Mouse (Mus musculus): ENCODE data around the gene Efna5.

The Efna5 gene

GRCm38 (mm10) chr17:62881176-62881790 lies at the start of gene Efna5:
Gene Efna5 (minus strand): TSS chr17:62881317.
- no peak for DNase-seq (ENCODE audit: low read depth in 1 of 2, low spot score in 2 of 2)

- no peak for DNase-seq (ENCODE audit: low read depth in 1 of 2, low spot score in 2 of 2)
Observed at GRCm38 (mm10) chr17:62915304-62915703, 34.2 kb upstream of the Efna5 start.

GRCm38 (mm10) chr17:62905692-62906445 lies 24.8 kb upstream of the Efna5 start:
- DNase-seq (ENCODE audit: low read depth in 1 of 2, low spot score in 2 of 2) = no peak

- DNase-seq (ENCODE audit: low read depth in 1 of 2, low spot score in 2 of 2) = no peak
Observed at GRCm38 (mm10) chr17:62899066-62899465, 17.9 kb upstream of the Efna5 start.

- no peak for DNase-seq (ENCODE audit: low read depth in 1 of 2, low spot score in 2 of 2)
Observed at GRCm38 (mm10) chr17:62889991-62890390, 8.9 kb upstream of the Efna5 start.

- no peak for DNase-seq (ENCODE audit: low read depth in 1 of 2, low spot score in 2 of 2)
Observed at GRCm38 (mm10) chr17:62884129-62884506, 3.0 kb upstream of the Efna5 start.

- no peak for DNase-seq (ENCODE audit: low read depth in 1 of 2, low spot score in 2 of 2)
Observed at GRCm38 (mm10) chr17:62883476-62884128, 2.5 kb upstream of the Efna5 start.

GRCm38 (mm10) chr17:62882726-62883475 lies 1.8 kb upstream of the Efna5 start:
- no peak for DNase-seq (ENCODE audit: low read depth in 1 of 2, low spot score in 2 of 2)

- no peak for DNase-seq (ENCODE audit: low read depth in 1 of 2, low spot score in 2 of 2)
Observed at GRCm38 (mm10) chr17:62881791-62882725, 941 bp upstream of the Efna5 start.

GRCm38 (mm10) chr17:62880311-62881175 lies 574 bp downstream of the Efna5 start:
- DNase-seq (ENCODE audit: low read depth in 1 of 2, low spot score in 2 of 2) = no peak

GRCm38 (mm10) chr17:62879526-62880310 lies 1.4 kb downstream of the Efna5 start:
- no peak for DNase-seq (ENCODE audit: low read depth in 1 of 2, low spot score in 2 of 2)

- no peak for DNase-seq (ENCODE audit: low read depth in 1 of 2, low spot score in 2 of 2)
Observed at GRCm38 (mm10) chr17:62875727-62876126, 5.4 kb downstream of the Efna5 start.

GRCm38 (mm10) chr17:62871928-62872327 lies 9.2 kb downstream of the Efna5 start:
- DNase-seq (ENCODE audit: low read depth in 1 of 2, low spot score in 2 of 2) = no peak

- DNase-seq (ENCODE audit: low read depth in 1 of 2, low spot score in 2 of 2) = no peak
Observed at GRCm38 (mm10) chr17:62871191-62871590, 9.9 kb downstream of the Efna5 start.

- DNase-seq (ENCODE audit: low read depth in 1 of 2, low spot score in 2 of 2) = no peak
Observed at GRCm38 (mm10) chr17:62870446-62870845, 10.7 kb downstream of the Efna5 start.

GRCm38 (mm10) chr17:62864966-62865365 lies 16.2 kb downstream of the Efna5 start:
- DNase-seq (ENCODE audit: low read depth in 1 of 2, low spot score in 2 of 2) = no peak

GRCm38 (mm10) chr17:62863004-62863403 lies 18.1 kb downstream of the Efna5 start:
- no peak for DNase-seq (ENCODE audit: low read depth in 1 of 2, low spot score in 2 of 2)

- no peak for DNase-seq (ENCODE audit: low read depth in 1 of 2, low spot score in 2 of 2)
Observed at GRCm38 (mm10) chr17:62862298-62862999, 18.7 kb downstream of the Efna5 start.
